Mouse (Mus musculus): ENCODE measurements around the gene Plch2. TPM values are rescaled to one million over a fixed set of nuclear protein-coding genes. Genes with fewer than 3 reads are reported as not detected.

The Plch2 gene
- total RNA-seq, 1 experiment from 2014 or later: not detected

DNA sequence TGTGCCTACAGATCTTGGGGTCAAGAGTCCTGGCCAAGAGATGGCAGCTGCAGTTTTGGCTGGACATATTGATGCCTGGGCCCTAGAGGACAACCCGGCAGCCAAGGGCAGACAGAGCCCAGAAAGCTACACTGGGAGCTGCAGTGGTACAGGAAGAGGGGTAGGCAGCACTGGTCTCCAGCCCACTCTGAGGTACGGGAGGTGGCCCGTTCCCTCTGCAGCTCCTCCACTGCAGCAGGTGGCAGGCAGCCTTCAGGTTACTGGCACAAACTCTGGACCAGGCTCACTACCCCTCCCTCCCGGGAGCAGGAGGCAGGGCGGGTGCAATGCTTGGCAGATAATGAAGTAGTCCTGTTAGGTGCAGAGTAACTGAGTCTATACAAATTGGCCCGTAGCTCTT, 15.9 kb downstream of the Plch2 start:
- no peak for ATAC-seq (replicated peaks in 1 of 2; ENCODE audit: insufficient read depth in 1 of 2, low FRiP score in 2 of 2, low TSS enrichment in 1 of 2, low read depth in 1 of 2, poor library complexity in 2 of 2, severe bottlenecking in 2 of 2)

DNA sequence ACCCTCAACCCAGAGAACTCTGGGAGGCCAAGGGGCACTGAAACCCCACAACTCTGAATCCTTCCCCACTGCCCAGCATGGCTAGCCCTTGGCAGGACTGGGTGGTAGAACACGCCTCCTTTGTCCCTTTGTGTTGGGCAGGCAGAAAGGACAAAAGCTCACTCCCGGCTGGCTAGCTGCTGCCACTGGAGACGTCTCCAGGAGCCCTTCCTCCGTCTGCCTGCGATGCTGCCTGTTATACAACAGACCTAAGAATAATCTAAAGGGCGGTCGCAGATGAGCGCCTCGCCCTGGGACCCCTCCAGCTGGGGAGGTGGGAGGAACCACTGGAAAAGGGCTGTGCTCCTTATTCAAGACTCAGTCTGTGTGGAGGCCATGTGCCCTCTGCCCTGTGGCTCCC, 16.4 kb downstream of the Plch2 start:
- no peak for ATAC-seq (replicated peaks in 1 of 2; ENCODE audit: insufficient read depth in 1 of 2, low FRiP score in 2 of 2, low TSS enrichment in 1 of 2, low read depth in 1 of 2, poor library complexity in 2 of 2, severe bottlenecking in 2 of 2)

DNA sequence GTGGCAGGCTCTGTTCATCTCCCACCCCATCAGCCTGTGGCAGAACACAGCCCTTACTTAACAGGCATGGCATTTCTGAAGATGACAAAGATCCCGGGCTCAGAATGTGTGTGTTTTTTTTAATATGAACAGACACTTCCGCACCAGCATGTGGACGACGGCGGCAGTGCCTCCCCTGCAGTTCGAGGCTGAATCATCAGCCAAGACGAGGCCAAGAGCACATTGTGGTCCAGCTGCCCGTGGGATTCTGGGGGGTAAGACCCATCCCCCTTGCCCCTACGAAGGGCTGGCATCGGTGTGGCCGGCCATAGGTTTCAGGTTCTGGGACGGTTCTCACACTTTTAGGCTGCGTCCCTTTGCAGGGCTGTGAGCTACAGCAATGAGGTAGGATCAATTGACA, 21.8 kb downstream of the Plch2 start:
- ATAC-seq (replicated peaks in 1 of 2; ENCODE audit: insufficient read depth in 1 of 2, low FRiP score in 2 of 2, low TSS enrichment in 1 of 2, low read depth in 1 of 2, poor library complexity in 2 of 2, severe bottlenecking in 2 of 2): no peak

DNA sequence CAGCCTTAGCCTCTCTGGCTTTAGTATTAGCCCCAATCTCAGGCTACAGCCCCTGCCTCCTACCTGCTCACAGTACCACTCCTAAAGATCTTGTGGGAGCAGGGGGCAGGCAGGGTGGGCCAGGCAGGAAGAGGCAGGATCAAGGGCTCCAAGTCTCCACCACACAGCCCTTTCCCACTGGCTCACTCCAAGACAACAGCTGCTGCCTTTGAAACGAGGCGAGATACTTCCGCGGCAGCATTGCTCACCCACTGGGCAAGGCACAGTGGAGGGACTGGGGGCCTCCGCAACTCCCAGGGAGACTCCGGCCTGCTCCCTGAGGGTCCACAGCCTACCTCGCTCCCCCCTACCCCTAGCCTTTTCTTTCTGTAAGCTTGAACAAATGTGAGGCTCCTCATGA, 22.4 kb downstream of the Plch2 start:
- no peak for ATAC-seq (replicated peaks in 1 of 2; ENCODE audit: insufficient read depth in 1 of 2, low FRiP score in 2 of 2, low TSS enrichment in 1 of 2, low read depth in 1 of 2, poor library complexity in 2 of 2, severe bottlenecking in 2 of 2)

DNA sequence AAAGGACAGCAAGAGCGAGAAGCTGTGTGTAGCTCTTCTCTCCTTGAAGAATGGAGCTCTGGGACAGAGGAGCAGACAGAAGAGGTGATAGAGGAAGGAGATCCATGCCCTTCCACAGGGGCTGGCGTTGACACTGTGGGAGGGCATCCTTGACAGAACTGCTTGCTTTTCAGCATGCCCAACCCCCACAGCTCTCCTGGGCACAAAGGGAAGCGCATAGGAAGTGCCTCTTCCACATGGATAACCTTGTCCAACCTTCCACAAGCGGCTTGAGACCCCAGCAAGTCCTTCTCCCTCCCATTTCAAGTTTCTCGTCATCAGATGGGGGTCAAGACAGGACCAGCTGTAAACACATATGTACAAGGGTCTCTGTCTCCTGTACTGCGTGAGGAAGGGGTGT, 23.5 kb downstream of the Plch2 start:
- no peak for ATAC-seq (replicated peaks in 1 of 2; ENCODE audit: insufficient read depth in 1 of 2, low FRiP score in 2 of 2, low TSS enrichment in 1 of 2, low read depth in 1 of 2, poor library complexity in 2 of 2, severe bottlenecking in 2 of 2)

DNA sequence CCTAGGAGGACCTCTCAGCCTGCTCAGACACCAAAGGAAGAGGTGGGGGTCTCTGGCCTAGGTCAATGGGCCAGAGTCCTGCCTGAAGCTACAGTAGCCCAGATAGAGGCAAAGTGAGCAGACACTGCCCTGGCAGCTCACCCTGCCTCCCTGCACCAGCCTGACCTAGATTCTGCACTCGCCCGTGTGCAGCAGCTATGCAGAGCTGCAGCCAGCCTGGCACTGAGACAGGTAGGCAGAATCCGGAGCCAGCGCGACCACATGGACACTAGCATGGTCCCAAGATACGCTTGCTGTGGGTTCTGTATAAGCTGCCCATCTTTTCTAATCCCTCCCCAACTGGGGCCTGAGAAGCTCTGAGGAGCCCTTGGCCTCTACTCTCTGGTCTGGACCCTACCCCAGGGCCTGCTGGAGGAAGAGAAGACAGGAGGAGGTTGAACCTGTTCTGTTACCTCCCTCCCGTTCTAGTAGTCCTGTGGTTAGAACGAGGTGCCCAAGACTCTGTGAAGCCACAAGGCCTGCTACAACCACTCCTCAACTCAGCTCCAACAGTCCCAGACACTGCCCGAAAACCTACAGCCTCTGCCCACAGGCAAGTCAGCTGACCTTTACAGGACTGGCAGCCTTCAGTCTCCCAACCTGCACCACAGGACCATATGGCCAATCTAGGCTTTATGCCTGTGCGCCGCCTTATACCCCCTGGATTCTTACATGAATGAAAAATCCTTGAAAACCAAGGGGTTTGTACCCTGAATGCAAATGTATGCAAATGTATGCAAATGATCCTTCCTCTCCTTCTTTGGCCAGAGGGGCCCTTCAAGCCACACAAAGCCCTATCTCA, 32.2 kb downstream of the Plch2 start:
- no peak for ATAC-seq (replicated peaks in 1 of 2; ENCODE audit: insufficient read depth in 1 of 2, low FRiP score in 2 of 2, low TSS enrichment in 1 of 2, low read depth in 1 of 2, poor library complexity in 2 of 2, severe bottlenecking in 2 of 2)

DNA sequence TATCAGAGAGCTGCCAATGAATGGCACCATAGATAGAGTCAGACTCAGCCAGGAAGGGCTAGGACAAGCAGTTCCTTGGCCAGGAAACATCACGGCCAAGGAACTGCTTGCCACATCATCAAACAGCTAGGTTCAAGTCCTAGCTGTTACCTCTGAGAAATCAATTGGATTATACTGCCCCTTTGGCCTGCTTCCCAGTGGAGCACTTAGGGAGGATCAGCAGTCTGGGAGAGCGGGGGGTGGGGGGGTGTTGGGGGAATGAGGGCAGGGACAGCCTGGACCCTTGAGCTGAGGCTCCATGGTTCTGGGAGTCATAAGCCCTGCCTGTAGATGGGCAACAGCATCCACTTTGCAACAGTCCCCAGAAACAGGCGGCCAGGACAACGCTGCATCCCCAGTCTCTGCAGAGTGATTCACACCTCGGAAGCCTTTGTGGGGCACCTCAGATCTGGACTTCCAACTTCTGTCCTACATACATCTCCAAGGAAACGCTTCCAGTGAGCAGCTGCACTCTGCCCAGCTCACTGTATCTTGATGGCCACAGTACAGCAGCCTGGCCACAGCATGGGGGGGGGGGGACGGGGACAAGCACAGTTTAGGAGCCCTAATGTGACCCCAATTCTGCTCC, 34.2 kb downstream of the Plch2 start:
- no peak for ATAC-seq (replicated peaks in 1 of 2; ENCODE audit: insufficient read depth in 1 of 2, low FRiP score in 2 of 2, low TSS enrichment in 1 of 2, low read depth in 1 of 2, poor library complexity in 2 of 2, severe bottlenecking in 2 of 2)

DNA sequence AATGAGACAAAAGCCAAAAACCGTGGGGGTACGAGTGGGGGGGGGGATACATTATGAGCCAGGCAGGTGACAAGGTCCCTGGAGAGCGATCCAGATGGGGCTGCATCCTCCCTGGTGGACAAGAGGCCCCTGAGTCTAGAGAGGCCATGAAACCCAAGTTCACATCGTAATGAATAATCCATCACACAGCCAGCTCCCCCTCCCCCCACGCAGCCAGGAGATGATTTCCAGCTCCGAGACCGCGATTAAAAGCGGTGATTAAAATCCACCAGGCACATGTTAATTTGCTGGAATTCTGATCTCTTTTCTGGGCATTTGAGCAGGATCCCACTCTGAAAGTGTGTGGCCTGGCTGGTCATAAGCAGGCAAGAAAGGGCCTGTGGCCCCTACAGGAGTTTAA, 35.8 kb downstream of the Plch2 start:
- no peak for ATAC-seq (replicated peaks in 1 of 2; ENCODE audit: insufficient read depth in 1 of 2, low FRiP score in 2 of 2, low TSS enrichment in 1 of 2, low read depth in 1 of 2, poor library complexity in 2 of 2, severe bottlenecking in 2 of 2)

DNA sequence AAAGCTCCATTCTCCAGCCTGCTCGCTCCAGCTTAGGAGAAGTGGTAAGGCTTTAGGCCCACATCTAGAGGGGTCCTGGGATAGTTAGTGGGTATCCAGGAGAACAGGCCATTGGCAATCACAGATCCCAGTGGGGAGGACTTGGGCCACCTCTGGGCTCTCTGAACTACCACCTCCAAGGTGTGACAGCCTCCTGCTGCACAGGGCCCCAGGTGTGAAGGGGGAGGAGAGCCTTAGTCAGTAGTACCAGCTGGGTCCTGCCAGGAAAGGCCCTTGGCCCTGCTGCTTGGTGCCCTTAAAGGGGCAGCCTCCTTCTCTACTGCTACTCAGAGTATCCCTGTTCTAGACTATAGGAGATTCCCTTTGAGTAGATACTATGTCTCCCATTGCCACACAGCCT, 36.4 kb downstream of the Plch2 start:
- no peak for ATAC-seq (replicated peaks in 1 of 2; ENCODE audit: insufficient read depth in 1 of 2, low FRiP score in 2 of 2, low TSS enrichment in 1 of 2, low read depth in 1 of 2, poor library complexity in 2 of 2, severe bottlenecking in 2 of 2)

DNA sequence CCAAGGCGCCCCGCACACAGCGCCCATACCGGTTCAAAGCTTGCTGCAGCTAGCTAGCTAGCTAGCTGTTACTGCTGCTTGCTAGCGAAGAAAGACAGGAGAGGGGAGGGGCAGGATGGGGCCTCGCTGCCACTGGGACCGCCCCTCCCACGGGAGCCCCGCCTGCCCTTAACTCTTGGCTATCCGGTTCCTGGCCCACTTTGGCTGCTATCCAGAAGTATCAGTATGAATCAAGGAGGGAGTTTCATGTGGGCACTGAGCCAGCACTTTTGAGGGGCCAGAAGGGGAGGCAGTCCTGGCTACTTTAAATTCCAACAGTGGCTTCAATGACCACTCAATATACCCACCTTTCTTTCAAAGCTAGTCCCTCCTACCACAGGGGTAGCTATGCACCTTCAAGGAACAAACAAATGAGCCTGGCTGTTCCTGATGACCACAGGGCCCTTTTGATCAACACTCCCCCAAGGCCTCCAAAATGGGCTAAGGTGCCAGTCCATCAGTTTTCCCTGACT, 37.2 kb downstream of the Plch2 start:
- ATAC-seq (replicated peaks in 1 of 2; ENCODE audit: insufficient read depth in 1 of 2, low FRiP score in 2 of 2, low TSS enrichment in 1 of 2, low read depth in 1 of 2, poor library complexity in 2 of 2, severe bottlenecking in 2 of 2): no peak

DNA sequence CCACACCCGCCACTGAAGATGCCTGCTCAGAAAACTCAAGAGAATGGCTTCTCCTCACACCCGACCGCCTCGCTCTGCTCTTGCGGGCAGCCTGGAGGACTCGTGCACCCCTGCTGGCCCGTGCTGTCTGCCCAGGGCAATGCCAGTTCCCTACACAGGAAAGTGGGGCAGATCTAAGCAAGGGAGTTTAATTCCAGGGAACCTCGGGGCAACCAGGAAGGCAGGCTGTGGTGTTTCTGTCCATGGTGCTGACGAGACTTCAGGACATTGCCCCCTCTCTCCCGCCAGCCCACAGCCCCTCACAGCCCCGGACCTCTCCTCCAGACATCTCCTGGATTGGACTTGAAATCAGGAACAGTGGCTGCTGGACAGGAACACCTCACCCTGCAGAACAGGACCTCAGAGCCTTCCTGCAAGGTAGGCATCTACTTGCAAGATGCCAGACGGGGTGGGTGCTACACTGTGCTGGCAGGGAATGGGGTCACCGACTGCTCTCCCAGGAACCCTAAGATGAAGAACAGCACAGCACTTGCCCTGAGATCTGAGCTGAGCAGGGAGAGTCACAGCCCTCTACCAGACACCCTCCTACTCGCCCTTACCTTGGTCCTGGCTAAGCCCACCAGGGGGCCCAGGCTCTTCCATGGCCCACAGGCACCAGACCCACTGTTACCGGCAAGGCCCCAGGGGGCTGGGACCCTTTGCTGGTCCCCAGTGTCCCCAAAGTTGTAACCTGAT, 37.8 kb downstream of the Plch2 start:
- ATAC-seq (replicated peaks in 1 of 2; ENCODE audit: insufficient read depth in 1 of 2, low FRiP score in 2 of 2, low TSS enrichment in 1 of 2, low read depth in 1 of 2, poor library complexity in 2 of 2, severe bottlenecking in 2 of 2): peak; percentile 19 to 53; a peak in 2 of 4 replicates

DNA sequence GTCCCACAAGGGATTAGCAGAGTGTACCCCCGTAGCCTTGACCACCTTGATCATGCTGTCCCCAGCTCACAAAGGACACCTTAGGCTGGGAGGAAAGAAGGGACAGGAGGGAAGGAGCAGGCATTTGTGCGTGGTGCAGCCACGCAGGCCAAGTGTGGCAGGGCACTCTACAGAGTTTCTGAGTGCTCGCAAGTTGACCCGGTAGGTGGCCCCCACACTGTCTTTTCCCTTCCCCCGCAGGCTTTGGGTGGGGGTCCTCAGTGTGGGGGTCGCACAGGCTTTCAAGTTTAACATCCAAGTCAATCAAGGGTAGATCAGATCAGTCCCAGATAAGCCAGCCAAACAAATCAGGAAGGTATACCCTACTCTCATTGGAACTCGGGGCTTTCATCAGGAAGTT, 38.5 kb downstream of the Plch2 start:
- no peak for ATAC-seq (replicated peaks in 1 of 2; ENCODE audit: insufficient read depth in 1 of 2, low FRiP score in 2 of 2, low TSS enrichment in 1 of 2, low read depth in 1 of 2, poor library complexity in 2 of 2, severe bottlenecking in 2 of 2)

DNA sequence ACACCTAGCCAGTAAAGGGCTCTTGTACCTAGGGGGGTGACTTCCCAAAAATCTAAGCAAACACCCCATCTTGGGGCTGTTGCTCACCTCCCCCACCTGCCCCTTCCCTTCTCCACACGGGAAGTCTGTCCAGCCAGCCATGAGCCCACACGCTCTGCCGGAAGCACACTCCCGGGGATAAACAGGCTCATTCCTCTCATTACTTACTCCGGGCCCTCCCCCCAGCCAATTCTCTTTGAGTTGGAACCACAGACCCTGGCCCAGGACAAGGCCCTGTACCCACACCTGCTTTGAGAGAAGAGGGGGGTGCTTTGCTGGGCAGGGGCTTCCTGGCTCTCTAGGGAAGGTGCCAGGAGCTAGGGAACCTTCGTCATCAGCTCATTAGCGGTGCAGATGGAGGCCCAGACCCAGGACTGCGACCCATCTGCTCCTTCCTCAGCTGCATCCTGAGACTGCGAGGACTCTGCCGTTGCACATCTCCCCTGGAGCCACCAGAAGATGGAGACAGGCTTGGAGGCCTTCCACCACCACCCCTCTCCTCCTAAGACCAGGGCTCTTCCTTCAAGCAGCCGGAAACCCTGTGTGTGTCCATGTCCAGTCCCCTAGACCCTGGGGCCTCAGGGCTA, 39.2 kb downstream of the Plch2 start:
- ATAC-seq (replicated peaks in 1 of 2; ENCODE audit: insufficient read depth in 1 of 2, low FRiP score in 2 of 2, low TSS enrichment in 1 of 2, low read depth in 1 of 2, poor library complexity in 2 of 2, severe bottlenecking in 2 of 2): no peak

DNA sequence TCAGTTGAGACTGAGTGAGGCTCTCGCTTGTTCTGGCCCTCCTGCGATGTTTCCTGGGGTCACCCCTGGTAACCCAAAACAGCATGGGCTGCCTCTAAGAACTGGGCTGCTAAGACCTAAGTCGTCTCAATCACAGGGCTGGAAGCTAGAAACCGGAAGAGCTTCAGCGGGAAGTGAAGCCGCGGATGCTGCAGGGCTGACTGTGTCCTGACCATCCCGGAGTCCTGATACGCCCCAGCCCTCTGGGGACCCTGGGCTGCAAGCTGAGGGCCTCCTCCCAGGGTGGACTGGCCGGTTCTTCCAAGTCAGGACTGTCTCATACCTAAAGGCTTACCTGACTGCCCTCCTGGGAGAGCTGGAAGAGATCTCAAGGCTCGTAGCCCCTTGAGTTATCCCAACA, 39.8 kb downstream of the Plch2 start:
- ATAC-seq (replicated peaks in 1 of 2; ENCODE audit: insufficient read depth in 1 of 2, low FRiP score in 2 of 2, low TSS enrichment in 1 of 2, low read depth in 1 of 2, poor library complexity in 2 of 2, severe bottlenecking in 2 of 2): no peak

DNA sequence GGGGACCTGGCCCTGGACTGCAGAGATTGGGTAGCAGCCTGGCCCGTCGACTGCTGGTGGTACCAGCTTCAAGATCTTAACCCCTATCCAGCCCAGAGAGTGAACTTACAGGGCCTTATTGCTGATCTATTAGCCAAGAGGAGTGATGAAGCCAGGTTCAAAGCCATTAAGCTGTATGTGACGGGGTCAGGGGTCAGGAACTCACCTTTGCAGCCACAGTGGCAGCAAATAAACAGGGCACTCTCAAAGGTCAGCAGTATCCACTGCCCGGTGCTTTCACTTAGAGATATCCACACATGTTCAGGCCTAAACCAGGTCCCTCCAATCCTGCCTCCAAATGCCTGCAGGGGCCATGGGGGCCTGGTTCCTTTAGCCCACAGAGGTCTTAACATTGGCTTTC, 41.0 kb downstream of the Plch2 start:
- ATAC-seq (replicated peaks in 1 of 2; ENCODE audit: insufficient read depth in 1 of 2, low FRiP score in 2 of 2, low TSS enrichment in 1 of 2, low read depth in 1 of 2, poor library complexity in 2 of 2, severe bottlenecking in 2 of 2): no peak

DNA sequence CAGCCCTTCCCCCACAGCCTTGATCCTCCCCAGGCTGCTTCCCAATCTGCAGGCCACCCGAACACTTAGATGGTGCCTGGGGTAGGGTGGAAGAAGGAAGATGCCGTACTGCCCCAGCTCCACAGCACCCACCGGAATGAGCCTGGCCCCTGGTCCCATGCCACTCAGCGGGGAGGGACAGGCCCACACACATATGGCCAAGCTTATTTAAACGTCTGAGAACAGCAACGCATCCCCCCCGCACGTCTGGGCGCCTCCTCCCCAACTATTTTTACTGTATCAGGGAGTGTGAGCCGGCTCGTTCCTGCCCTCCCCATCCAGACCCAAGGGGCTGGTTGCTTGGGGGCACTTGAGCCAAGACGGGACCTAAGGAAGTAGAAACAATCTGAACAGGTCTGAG, 41.8 kb downstream of the Plch2 start:
- no peak for ATAC-seq (replicated peaks in 1 of 2; ENCODE audit: insufficient read depth in 1 of 2, low FRiP score in 2 of 2, low TSS enrichment in 1 of 2, low read depth in 1 of 2, poor library complexity in 2 of 2, severe bottlenecking in 2 of 2)

DNA sequence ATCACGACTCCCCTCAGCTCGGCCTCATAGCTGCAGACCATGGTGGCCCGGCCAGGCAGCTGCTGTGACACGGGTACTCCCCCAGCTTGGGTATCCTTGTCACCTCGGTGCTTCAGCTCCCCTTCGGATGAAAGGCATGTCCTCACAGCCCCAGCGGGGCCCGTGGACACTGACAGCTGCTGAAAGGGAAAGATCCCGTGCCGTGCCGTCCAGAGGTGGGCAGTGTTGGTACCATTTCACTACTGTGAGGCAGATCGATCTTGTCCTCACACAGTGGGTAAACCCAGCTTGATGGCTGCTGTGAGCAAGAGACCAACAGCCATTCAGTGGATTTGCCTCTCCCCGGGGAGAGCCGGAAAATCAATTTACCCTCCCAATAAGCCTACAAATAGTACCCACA, 42.3 kb downstream of the Plch2 start:
- no peak for ATAC-seq (replicated peaks in 1 of 2; ENCODE audit: insufficient read depth in 1 of 2, low FRiP score in 2 of 2, low TSS enrichment in 1 of 2, low read depth in 1 of 2, poor library complexity in 2 of 2, severe bottlenecking in 2 of 2)

DNA sequence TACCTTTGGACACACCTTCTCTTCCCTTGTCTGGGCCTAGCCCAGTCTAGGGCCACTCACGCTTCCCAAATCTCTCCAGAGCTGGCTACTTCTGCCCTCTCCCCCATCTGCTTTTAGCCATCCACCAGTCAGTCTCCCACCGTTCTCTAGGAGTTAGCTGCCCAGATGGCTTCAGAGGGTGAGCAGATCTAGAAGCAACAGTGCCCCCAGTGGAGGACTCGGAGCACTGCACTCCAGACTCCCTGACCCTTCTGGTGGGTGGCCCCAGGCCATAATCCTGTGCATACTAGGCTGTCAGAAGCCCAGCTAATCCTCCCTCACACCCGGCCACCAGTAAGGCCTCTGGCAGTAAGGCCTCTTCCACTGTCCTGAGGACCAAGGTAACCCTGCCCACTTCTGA, 43.8 kb downstream of the Plch2 start:
- peak; percentile 79 to 86 for ATAC-seq (replicated peaks in 1 of 2; ENCODE audit: insufficient read depth in 1 of 2, low FRiP score in 2 of 2, low TSS enrichment in 1 of 2, low read depth in 1 of 2, poor library complexity in 2 of 2, severe bottlenecking in 2 of 2)
